Mouse (Mus musculus): ENCODE results near the gene Gm12394.
"Not testable (repeated sequence)": the region's sequence is repeated elsewhere in the genome, so short reads cannot be mapped to it uniquely, and the experiment has no call there.

Gm12394 gene

DNA sequence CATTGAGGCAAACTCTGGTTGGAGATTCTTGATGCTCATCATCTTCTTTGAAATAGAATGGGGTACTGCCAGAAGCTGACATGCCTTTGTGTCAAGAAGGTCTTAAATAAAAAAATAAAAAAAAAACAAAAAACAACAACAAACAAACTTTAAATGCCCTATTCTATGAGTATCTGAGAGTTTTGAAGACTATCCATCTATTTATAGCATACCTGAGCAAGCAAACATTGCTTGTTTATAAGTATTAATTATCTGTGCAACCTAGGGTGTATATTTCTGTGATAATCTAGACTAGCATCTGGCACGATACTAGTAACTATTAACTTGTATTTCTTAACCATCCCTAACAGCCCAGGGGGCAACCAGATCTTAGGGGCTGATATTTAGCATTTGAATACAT, at the start of gene Gm12394:
Gene Gm12394 (minus strand): TSS at position 101 of the 400 bp plus-strand sequence.
- not testable (repeated sequence) for DNase-seq (ENCODE audit: inconsistent ontology term)

DNA sequence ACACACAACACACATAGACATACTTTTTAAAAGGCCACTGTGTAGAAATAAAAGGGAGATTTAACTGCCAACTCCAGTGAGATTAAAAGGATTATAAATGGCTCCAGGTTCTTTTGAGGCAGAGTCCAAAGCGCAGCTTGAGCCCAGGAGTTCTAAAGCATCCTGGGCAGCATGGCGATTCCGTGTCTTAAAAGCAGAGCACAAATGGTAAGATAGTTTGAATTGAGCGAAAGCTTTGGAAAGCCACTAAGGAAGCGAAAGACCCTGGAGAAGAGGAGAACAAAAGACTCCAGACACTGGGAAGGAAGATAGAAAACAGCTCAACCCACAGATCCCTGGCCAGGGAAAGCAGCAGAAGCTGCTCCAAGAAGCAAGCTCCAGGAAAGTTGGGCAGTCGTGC, 48.4 kb upstream of the Gm12394 start:
- DNase-seq (ENCODE audit: inconsistent ontology term): no peak

DNA sequence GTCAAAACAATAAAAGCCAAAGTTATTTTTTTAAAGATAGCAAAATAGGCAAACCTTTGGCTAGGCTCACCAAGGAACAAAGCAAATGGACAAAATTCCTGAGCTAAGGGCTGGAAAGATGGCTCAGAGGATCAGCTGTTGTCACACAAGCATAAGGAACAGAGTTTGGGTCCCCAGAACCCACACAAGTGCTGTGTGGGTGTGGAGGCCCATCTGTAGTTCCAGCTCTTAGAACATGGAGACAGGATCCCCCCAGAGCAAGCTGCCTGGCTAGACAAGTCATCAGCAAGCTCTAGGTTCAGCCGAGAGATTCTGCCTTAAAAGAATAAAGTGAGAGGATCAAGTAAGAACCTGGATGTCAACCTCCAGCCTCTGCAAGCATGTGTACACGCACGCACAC, 48.0 kb upstream of the Gm12394 start:
- DNase-seq (ENCODE audit: inconsistent ontology term): no peak

DNA sequence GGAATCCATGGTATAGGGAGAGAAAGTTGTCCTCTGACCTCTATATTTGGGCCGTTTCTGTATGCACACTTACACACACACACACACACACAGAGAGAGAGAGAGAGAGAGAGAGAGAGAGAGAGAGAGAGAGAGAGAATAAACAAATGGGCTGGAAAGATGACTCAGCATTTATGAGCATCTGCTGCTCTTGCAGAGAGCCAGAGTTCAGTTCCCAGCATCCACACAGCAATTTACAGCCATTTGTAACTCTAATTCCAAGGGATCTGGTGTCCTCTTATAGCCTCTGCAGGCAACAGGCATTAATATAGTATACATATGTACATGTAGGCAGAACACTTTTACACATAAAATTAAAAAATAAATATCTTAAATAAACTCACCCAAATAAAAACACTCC, 47.4 kb upstream of the Gm12394 start:
- DNase-seq (ENCODE audit: inconsistent ontology term): no peak

DNA sequence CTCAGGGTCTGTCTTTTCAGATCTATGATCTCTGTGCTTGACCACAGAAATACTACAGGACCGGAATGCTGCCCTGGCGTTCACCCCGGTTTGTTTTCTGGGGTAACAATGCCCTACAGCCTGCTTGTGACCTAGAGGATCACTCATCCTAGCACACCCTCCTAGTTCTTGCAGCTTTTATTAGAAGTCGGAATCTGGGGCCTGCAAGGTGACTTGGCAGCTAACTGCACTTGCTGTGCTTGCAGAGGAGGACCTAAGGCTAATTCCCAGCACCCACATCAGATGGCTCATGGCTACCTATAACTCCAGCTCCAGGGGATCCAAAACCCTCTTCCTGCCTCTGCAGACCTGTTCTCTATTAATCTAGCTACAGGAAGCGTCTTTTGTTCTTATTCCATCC, 46.2 kb upstream of the Gm12394 start:
- no peak for DNase-seq (ENCODE audit: inconsistent ontology term)

DNA sequence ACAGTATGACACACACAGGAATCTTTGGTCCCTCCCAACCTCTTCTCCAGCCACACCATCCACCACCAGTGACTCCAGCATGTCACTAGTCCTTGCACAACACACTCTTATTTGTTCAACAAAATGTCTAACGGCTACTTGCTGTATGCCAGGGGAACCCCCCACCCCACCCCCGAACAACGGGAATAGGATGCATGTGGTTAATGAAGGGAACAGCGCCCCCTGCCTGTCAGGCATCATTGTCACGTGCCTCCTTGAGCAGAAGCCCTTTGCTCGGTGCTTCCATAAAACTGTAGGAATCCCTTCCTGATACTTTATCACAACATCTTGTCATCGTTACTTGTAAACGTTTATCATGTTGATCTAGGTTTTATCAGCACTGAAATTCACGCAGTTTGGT, 45.6 kb upstream of the Gm12394 start:
- DNase-seq (ENCODE audit: inconsistent ontology term): no peak

DNA sequence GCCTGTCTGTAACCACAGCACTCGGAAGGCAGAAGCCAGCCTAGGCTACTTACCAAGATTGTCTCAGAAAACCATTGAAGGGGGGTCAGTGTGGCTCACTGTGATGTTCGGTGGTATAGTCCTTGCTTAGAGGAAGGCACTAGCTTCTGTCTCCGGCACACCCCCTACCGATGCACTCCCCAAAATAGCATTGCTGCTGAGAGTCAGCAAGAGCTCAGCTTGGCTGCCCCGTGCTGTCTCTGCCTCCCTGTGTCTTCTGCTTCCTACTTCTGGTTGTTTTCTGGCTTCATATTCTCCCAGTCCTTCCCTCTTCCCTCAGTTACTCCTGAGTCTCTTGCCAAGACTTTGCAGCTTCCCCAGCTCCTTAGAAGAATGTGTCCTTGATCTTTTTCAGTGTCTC, 44.3 kb upstream of the Gm12394 start:
- DNase-seq (ENCODE audit: inconsistent ontology term): no peak

DNA sequence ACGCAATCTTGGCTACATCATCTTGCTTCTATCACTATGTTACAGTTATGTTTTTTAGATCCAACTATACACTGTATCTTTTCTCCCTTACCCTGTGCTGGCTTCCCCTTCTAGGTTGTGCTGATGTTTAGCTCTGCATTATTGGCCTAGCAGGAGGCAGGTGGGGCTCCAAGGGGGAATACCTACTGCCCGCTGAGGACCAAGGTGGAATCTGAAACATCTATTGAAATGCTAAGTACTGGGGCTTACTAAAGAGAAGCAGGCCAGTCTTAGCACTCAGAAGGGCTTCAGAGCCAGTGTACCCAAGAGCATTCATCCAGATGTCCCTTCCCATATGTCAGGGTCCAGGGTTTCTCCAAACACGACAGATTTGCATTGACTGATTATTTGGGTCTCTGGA, 42.3 kb upstream of the Gm12394 start:
- DNase-seq (ENCODE audit: inconsistent ontology term): no peak

DNA sequence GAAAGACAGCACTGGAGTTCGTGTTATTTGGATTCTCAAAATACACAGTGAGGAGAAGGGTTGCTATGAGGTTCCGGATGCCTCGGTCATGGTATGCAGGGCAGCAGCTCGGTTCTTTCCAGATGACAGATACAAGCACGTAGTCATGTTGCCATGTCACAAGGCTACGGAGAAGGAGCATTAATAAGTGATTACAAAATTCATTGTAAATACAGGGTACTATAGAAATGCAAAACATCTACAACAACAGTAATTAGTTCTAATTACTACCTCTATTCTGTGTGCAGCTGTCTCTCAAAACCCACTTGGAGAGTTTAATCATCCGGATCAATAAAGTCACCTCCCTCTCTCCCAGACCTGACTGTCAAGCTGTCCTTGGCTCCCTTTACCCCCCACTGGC, 38.5 kb upstream of the Gm12394 start:
- no peak for DNase-seq (ENCODE audit: inconsistent ontology term)

DNA sequence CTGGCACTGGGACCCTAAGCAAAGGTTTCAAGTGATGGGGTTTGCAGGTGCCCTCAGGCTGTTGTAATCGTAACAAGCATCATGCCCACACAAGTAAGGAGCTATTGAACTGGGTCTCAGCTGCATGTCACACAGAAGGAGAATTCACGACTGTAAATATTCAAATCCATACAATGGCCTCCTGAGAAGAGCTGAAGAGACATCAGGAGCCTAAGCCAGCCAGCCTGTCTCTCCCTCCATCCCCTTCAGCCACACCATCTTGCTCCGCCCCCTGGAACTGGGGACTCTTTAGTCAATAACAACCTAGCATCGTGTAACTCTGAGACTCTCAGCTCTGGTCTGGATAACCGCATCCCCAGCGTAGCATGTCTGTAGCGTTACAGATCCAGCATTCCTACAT, 34.6 kb upstream of the Gm12394 start:
- no peak for DNase-seq (ENCODE audit: inconsistent ontology term)

DNA sequence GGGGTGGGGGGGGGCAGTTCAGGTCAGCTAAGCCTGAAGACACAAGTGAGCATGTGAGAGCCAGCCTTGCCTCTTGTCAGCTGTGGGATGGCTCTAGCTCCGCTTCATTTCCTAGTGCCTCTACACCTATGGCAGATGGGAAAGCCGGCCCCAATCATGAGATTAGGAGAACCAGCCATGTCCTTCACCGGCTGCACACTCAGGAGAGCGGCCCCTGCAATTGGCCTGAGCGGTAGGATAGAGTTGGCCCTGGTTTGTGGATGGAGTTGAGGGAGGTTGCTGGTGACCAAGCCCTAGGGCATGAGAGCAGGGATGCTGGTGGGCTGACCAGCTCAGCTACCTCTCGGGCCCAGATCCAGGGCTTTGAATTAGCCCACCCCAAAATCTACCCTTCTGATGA, 32.2 kb upstream of the Gm12394 start:
- no peak for DNase-seq (ENCODE audit: inconsistent ontology term)

DNA sequence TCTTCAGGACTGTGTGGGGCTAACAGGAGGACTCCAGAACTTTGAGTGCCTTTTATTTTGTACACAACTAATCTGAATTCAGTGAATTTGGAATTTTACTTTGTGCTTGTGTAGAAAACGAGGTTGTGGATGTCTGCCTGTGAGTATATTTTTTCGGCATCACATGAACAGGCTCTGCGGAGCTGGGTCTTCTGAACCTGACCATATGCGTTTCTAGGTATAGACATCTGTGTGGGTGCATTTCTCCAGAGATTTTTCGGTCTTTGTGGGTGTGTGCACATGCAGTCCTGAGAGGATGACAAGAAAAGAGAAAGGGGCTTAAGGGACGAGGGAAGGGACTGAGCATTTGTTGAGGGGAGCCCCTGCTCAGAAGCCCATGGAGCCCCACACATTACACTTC, 30.4 kb upstream of the Gm12394 start:
- no peak for DNase-seq (ENCODE audit: inconsistent ontology term)

DNA sequence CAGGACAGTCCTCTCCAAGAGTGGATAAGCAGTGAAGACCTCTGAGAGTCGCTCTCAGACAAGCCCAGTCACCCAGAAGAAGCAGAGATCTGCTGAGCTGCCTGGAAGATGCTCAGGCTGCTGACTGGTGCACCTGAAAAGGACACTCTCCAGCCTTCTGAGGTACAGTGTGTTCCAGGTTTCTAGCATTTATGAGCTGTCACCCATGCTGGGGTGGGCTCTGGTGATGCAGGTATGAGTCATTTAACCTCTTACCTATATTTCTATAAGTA, 24.0 kb upstream of the Gm12394 start:
- DNase-seq (ENCODE audit: inconsistent ontology term): no peak

DNA sequence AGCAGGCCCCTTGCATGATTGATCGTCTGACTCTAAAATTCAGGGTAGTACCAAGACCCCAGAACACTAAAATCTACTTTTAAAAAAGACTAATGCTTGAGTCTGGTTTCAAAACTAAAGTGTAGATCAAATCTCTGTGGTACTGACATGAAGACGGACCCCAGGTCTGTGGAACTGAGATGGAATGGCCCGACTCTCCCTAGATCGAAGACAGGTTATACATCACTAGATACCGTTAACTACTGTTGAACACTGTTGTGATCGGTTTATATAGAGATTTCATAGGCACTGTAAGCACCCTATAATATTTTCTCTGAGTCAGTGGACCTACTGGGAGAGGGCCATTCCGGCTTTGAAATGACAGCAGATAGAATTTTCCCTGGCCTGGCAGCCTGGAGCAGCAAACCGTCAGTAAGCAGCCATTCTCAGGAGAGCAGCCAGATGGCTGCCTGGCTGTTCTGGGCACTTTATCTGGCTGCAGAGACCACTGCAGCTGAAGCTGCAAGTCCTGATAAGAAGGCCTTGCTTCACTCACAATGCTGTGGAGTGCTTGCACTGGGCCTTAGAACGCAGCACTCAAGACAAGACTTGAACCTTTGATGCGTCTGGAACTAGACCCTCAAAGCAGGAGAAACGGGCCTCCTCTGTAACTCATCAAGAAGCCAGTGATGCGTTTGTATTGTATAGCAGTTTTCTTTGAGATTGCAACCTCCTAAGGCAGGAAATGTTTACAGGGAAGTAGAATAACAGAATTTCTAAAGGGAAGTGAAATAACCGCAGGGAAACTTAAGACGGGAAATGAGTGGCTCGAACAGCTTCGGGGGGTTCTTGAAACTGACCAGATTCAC, 23.5 kb upstream of the Gm12394 start:
- DNase-seq (ENCODE audit: inconsistent ontology term): no peak

DNA sequence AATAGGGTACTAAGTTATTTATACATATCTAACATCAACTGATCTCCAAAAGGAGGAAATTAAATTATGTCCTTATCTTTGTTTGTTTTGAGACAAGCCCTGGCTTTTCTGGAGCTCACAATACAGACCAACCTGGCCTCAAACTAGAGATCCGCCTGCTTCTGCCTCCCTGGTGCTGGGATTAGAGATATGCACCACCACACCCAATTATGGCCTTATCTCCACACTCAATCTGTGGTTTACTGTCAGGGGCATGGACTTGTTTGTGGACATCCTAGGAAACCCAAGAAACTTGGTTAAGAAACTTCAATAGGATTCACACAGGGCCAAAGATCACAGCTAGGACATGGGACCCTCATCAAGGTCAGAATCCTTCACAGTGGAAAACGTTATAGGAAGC, 21.1 kb upstream of the Gm12394 start:
- no peak for DNase-seq (ENCODE audit: inconsistent ontology term)

DNA sequence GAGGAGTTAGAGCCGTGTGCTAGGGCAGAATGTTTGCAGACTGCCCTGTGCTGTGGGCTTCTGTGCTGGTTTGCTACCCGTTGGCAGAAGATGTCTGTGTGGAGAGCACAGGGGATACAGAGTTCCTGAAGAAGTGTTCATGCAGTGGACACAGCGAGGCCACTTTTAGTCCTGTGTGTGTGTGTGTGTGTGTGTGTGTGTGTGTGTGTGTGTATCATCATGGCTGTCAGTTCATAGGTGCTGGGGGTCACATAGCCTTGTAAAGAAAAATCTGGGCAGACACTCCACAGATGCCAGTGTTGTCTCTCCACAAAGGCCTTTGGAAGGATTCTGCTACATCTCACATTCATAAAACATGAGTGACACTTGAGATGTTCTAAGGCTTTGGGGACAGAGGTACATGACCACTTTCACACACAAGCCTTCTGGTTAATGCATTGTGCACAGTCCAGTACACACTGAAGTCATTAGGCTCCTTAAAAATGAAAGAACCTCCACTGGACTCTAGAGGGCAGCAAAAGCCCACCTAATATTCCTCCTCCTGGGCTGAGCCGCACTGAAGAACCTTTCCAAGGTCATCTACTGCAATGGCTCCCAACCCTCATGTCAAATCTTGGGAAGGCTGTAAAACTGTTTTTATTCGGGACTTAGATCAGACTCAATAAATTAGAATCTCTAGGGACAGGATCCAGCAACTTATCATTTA, 20.2 kb upstream of the Gm12394 start:
- DNase-seq (ENCODE audit: inconsistent ontology term): peak; percentile 52

DNA sequence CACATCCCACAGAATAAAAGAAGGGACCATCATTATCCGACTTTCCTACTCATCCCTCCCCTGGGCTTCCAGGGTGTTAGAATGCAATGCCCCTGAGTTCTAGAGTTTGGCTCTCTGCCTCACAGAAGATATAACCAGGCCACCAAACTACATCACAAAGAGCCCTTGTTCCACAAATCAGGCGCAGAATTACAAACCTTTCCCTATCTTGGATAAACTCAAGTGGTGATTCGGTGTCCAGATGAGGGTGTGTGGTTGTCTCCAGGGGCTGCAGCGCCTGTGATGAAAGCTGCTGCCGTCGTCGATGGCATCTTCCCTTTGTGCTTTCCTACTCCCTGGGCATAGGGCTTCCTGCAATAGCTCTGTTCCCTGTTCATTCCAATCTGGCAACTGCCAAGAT, 17.6 kb upstream of the Gm12394 start, which contains the start of gene Fam205c:
Gene Fam205c (minus strand): TSS at position 101 of the 400 bp plus-strand sequence.
- no peak for DNase-seq (ENCODE audit: inconsistent ontology term)

DNA sequence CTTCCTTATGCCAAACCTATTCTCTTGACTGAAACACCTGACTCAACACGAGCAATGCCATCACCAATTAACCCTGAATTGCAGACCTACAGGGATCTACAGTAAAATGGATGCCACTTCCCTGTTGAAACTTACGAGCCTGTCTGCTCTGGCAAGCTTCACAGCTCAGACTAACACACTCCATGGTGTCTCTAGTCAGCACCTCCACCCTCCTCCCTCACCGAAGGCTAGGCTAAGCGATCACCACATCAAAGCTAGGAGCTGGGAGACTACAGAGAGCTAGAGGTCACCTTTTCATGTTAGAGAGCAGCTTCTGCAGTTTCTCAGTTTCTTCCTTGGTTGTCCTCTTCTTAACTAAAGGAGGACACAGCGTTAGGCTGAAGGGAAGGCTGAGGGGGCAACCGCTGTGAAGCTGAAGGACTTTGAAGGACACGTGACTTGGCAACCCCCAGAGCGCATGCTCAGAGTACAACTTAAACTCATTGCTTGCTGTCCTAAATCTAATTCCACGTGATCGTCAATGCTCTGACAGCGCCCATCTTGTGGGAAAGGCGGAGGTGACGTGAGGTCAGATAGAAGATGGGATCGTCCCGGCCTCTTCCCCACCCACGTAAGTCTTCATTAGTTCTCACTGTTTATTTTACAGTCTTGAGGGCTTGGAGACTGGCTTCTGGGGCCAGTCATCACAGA, 16.3 kb upstream of the Gm12394 start:
- DNase-seq (ENCODE audit: inconsistent ontology term): no peak

DNA sequence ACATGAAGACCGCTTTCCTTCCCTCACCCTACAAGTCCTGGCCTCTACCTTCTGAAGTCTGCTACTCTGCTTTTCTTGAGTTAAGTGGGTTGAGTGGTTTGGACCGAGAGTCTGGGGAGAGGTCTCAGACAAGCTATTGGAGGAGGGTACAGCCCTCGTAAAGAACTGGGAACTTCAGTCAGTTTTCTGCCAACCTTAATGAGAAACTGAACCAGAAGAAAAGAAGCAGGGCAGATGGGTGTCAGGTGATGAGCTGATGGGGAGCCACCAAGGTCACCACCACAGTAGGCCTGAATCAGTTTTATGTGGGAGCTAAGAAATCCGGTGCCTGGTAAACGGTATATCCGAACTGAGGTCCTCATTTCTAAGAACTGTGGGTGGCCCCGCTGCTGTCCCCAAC, 15.6 kb upstream of the Gm12394 start:
- no peak for DNase-seq (ENCODE audit: inconsistent ontology term)

DNA sequence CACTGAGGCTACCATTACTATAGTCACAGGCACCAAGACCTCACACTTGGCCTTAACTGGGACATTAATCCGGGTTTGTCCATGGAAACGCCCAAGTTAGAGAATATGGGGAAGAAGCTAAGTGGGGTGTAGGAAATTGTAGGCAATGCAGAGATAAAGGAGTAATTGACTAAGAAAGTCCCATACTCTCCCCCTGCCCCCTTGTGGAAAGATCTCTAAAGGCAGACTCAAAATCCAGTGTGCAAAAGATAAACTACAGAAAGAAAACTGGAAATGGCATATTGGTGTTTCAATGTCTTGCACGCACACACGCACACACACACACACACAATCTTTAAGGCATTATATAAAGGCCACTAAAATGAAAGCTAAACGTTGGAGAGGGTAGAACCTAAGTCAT, 14.2 kb upstream of the Gm12394 start:
- no peak for DNase-seq (ENCODE audit: inconsistent ontology term)

DNA sequence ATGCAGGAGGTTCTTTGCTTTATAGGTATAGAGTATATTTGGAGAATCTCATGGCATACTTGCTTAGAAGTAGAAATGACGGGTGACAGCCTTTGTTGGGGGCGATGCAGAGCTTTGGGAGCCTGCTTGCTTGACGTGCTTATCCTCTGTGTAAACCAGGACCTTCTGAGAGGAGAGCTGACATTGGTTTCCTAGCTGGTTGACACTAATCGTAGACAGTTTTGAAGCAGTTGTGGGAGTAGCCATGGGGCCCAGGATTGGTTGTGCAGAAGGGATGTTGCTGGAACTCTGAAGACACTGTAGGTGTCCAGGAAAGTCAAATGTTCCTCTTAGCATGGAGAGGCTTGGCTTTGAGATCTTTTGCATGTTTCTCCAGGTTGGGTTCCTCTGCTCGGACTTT, 11.6 kb upstream of the Gm12394 start:
- no peak for DNase-seq (ENCODE audit: inconsistent ontology term)

DNA sequence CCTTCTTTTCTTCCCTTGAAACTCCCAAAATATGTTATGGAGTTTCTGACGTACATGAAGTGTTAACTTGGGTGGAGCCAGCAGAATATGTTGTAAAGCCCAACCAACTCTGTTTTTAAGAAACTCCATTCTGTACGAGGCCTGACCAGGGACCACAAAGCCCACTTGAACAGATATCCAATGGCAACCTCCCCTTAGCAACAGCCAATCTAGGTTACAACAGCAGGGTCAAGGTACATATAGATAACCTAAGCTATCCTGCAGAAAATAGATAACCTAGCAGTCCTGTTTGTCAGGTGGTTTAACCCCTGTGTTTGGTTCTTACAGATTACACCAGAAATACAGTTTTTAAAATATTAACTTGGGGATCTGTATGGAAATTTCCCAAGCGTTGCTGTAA, 10.8 kb upstream of the Gm12394 start:
- DNase-seq (ENCODE audit: inconsistent ontology term): no peak

DNA sequence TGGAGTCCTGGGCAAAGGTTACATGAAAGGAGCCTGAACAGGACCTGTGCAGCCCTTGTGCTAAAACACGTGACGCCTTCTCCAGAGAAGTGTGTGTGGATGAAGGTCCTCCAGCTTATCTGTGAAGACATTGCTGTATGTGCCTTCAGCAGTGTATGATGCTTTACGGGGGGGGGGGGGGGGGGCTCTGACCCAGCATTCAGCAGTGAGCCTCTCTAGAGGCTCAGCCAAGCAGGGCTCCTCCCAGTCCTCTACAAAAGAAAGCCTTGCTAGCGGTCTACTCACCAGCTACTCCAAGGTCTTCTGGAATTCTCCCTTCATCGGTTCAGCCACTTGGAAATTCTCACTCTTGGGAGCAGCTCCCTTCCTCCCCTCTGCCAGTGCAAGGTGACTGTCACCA, 6.9 kb upstream of the Gm12394 start:
- DNase-seq (ENCODE audit: inconsistent ontology term): not testable (repeated sequence)

Measured in Muller cell, postnatal 12 days (primary cell).